Mouse (Mus musculus): Measurements from ENCODE around the gene Gm26965.
"Not testable (repeated sequence)": the region's sequence is repeated elsewhere in the genome, so short reads cannot be mapped to it uniquely, and the experiment has no call there.

The Gm26965 gene
- long read RNA-seq, experiment 1, partial matches to known transcripts: 1 of 1 reads
- long read RNA-seq, experiment 1, other reads (novel, unspliced or antisense): 0 of 1 reads
- long read RNA-seq, experiment 2: 0 reads

DNA sequence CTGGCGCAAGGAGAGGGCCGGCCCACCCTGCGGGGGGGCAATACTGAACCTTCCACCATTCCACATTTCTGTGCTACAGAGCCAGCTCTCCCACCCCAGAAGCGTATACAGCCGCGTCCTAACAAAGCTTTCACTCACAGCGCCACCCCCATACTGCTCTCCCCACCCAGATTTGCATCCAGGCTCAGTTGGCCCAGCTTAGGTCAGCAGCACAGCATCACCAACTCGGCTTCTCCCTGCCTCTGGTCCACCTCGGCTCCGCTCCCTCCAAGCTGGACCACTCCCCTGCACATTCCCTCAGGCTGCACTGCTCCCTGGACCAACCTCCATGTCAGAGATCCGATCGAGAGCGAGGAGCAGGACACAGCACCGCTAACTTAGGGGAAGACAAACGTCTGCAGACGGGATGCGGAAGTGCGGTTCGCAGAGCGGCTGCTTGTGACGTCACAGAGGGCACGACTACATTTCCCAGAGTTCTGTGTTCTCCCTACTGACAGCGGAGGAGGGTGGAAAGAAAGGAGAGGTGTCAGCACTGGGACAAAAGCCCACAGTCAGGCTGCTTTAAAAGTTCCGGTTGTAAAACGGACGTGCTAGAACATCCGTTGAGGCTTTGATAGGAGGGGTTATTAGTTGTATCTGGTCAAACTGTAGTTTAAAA, at the start of gene Gm26965, which contains the start of gene Zfp87:
Gm26965 (minus strand) TSS at position 399 of the 658 bp plus-strand sequence.
Zfp87 (minus strand) TSS at position 425 of the 658 bp plus-strand sequence.
- intact Hi-C loops (cut with DNase I): no loop called here

DNA sequence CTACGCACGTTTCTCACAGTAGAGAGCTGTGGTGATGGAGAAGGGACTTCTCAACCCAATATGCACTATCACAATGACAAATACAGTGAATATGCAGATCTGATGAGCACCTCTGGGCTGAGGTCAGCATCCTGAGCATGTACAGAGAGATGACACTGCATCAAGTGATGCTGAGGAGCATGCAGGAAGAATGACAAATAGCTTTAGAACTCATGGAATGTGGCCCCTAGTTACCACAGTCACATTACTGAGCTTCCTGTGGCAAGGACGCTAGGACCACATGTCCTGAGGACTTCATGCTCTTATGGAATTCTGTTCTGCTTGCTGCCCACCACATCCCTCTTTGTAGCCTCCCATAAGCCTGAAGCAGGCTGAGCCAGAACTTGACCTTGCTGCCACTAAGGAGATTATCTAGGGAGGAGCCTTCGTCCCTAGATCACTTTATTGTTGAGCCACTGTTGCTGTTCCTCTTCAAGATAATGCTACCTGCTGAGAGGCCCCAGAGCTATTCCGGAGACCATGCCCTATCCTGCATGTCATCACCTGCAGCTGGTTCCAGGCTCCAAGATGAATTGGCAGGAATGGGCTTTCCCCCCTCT, 46.7 kb upstream of the Gm26965 start:
- intact Hi-C loops (cut with DNase I): no loop called here

DNA sequence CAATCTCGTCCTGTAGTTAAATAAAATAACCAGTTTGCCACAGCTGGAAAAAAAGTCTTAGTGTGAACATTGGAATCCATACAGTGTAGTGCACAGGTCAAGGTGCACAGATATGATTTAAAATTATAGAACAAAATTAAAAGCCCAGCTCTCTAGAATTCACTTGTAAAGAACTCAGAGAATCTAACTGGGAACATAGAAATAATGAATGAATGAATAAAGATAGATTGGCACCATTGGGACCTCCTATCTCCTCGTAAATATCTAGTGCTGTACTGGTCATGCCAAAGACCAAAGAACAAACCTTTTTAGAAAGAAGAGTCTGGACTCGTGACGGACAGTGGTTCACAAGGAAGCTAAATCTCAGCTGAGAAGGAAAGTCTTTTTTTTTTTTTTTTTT, 27.8 kb upstream of the Gm26965 start, which contains the start of gene Zfp748:
Zfp748 (minus strand) TSS at position 101 of the 400 bp plus-strand sequence.
- intact Hi-C loops (cut with DNase I): no loop called here

DNA sequence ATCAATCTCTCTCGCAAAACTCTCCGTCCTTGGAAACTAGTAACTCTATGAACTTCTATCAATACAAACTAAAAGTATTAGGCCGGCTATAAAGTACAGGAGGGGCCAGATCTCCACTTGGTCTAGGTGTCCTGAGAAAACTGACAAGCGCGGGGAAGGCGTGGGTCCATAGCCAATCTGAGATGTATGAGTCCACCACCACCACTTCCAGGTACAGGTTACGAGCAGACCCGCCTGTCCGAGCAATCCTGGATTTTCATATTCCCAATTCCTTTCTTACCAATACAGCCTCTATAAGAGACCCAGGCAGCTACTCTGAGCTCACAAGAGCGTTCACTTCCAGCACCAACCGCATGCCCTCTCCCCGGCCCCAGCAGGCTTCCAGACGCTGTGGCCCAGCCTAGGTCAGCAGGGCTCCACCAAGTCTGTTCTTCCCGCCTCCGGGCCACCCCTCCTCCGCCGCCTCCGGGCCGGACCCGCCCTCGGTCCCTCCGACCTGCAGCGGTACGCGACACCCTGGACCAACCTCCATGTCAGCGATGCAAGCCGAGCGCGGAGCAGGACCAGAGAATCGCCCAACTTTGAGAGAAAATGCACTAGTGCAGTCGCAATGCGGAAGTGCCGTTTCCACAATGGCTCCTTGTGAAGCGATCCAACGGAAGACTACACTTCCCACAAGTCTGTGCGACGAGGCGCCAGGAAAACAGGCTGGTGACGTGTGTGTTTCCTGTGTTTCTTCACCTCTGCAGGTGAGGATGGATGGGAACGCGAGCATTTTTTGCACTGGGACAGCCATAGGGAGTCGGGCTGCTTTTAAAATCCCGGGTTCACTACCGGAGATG, 26.8 kb upstream of the Gm26965 start:
- intact Hi-C loops (cut with DNase I): no loop called here

DNA sequence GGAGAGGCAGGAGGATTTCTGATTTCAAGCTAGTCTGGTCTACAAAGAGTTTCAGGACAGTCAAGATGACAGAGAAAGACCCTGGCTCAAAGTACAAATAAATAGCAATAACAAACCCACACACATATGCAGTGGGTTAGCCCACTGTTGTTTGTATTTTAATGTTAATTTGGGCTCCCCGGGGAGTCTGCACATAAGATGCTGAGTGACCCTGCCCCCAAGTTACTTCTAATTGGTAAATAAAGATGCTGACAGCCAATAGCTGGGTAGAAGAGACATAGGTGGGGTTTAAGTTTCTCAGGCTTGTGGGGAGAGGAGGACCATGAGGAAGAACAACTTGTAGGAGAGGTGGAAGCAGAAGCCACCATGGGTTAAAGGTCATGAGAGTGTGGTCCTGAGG, 20.0 kb upstream of the Gm26965 start:
- intact Hi-C loops (cut with DNase I): no loop called here

DNA sequence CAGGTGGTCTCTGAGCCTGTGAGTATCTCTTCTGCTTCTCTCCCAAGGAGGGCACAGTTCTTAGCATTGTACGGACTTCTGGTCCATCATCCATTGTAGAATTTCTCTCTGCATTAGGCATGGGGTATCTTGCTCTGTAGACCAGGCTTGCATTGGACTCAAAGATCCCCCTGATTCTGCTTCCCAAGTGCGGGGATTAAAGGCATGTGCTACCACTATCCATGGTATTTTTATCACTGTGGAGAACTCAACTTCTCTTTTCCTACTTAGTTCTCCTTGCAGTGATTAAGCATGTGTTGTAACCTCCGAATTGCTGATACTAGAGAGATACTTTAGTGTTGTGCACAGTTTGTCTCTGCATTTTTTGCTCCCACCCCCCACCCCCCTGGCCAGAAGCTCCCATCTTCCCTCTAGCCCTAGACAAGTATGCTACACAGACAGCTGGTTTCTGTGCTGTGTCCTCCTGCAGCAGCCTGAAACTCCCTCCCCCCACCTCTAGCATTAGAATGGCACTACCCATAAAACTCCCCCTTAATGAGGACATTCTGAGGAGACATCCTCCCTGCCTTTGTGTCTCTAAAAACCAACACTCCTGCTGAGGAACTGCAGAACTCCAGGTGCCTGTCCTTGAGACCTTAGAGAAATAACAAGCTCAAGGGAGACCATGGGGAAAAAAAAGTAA, 1.2 kb upstream of the Gm26965 start:
- intact Hi-C loops (cut with DNase I): no loop called here

DNA sequence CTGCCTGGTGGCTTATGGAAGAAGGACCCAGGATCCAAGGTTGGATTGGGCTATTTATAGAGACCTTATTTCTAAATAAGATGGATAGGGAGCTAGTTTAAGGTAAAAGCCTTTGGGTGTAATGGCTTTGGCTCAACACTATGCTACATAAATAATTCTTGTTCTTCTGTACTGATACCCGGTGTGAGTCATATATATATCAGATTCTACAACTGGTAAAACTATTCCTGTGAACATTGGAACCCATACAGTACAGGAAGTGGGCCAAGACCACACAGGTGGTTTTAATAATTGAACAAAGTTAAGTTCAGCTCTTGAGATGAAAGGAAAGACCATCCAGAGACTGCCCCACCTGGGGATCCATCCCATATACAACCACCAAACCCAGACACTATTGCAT, 25.0 kb downstream of the Gm26965 start:
- intact Hi-C loops (cut with DNase I): no loop called here

DNA sequence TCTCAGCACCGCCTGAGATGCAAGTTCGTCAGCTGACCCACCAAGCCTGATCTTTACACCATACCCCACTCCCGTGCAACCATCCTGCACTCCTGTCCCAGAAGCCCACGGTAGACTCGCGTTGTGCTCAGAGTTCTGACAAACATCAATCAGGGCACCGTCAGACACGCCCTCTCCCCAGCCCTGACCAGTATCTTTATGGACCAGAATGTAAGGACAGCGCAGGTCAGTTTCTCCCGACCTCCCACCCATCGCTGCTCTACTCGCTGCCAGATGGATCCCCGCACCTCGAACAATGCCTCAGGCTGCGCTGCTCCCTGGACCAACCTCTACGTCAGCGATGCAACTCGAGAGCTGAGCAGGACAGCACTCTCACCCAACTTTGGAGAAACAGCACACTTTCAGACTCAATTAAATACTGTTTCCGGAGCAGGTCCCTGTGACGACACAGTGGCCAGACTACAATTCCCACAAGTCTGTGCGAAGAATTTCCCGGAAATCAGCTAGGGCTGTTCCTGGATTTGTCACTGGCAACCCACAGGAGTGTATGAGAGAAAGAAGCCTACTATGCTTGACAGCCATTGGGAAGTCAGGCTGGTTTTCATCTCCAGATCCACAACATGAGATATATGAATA, 25.7 kb downstream of the Gm26965 start, which contains the start of gene Zfp58:
Zfp58 (minus strand) TSS at position 472 of the 636 bp plus-strand sequence.
- intact Hi-C loops (cut with DNase I): no loop called here

DNA sequence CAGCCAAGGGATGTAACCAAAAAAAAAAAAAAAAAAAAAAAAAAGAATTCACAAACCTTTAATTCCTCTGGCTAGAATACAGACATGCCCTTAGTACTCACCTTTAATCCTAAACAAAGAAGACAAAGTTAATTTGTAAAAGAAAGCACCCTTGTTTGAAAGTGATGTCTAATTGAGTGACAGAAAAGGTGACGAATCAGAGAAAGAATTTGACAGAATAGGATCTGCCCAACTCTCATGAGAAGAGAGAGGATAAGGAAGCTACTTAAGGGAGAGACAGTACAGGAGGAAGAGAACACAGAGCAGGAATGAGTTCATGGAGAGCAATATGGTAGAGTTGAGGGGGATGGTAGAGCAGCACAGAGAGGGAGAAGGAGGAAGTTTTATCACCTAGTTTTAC, 30.3 kb downstream of the Gm26965 start:
- intact Hi-C loops (cut with DNase I): no loop called here

DNA sequence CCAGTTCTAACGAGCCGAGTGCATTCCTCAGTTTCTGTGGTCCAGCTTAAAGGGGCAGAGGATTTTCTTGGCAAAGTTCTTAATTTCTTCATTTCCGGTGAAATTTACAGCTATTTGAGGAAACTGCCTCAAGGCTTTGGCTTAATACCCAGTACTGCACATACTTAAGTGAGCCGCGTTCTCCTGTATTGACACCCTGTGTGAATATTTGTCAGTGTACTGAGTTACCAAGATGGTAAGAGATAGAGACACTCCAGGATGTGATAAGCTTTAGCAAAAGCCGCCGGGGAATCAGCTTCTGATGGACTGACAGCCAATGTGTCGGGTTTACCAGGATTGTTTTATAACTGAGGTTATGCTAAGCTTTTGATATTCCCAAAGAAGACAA, 41.5 kb downstream of the Gm26965 start:
- intact Hi-C loops (cut with DNase I): loop anchor here (2.0 kb wide), 1 partner anchor 34 kb away; the partner anchor contains the start of gene Zfp874a

DNA sequence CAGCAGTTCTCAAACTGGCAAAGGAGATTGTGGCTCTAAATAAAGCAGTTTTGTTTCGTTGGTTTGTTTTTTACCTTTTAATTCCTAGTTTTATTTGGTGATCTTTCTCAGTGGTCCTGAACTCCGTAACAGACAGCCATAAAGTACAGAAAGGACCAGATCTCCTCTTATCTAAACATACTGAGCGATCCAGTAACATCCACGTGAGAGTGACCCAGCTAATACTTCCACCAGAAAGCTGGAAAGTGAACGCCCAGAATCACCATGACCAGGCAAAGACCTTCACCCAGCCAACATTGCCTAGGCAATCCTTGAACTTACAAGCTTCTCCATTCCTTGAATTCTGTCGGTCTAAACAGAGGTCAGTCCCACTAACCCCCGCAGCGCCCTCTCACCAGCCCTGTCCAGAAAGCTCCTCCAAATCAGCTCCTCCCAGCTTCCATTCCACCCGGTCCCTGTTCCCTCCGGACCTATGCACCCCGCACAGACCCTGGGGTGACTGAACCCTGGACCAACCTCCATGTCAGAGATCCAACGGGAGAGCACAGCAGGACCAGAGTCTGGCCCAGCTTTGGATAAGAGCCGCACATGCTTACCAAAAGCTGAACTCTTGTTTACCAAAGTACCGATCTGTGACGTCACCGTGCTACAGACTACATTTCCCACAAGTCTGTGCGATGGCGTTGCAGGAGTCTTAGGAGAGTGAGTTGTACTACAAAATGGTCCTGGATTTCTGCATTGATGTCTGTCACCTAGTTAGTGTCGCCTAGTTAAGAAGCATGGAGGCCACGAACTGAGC, 42.1 kb downstream of the Gm26965 start, which contains the start of gene Zfp874b:
Zfp874b (minus strand) TSS at position 634 of the 799 bp plus-strand sequence.
- intact Hi-C loops (cut with DNase I): loop anchor here (2.0 kb wide), 1 partner anchor 33 kb away; the partner anchor contains the start of gene Zfp874a

DNA sequence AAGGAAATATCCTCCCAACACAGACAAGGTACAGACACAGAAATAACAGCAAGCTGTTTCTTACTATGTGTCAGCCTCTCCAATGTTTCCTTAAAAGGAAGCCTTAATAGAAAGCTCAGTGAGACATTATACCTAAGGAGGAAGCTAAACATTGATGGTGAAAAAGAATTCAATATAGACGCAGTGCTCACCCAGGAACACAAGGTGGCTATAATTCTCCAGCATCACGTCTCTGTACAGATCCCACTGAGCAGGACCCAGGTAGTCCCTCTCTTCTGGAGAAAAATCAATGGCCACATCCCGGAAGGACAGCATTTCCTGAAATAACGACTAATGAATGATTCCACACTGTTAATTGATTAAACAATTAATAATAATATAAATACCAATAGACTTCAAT, 44.4 kb downstream of the Gm26965 start:
- intact Hi-C loops (cut with DNase I): no loop called here

DNA sequence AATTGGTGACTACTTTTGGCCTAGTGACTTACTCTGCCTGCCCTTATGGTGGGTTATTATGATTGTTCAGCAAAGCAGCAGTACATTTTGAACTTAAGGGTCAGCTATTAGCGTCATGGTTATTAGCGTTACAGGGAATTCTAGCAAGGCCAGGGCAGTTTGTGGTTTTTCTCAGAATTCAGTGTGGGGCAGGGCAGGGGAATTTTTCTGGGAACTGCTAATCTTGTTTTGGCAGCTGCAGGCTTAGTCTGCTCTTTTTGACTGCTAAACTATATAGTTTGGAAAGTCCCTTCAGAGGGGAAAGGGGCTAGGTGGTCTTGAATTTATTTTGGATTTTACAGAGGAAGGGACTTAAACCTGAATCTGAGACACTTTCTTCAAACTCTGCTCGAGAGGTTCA, 56.7 kb downstream of the Gm26965 start:
- intact Hi-C loops (cut with DNase I): no loop called here

DNA sequence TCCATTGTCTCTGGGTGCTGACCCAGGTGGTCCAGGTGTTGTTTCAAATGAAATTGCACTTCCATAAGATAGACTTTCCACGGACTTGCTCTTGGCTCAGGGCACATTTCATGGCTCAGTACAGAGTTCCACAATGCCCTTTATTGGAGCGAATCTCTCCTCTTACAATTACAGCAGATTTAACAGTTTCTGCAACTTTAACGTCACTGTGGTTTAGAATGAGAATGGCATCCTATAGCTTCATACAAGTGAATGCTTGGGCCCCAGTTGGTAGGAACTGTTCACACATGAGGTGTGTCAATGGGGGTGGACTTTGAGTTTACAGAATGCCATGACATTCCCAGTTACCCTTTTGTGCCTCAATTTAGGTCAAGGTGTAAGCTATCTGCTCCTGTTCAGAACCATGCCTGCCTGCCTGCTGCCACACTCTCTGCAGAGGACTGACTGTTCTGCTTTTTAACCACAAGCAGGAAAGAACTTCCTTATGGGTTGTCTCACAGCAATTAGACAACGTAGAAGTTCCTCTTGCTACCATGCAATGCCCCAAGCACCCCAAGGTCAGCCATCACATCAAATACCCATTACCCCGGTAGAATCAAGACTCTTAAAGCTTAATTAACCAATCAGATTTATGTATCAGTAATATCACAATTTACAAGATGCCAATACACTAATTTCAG, 62.3 kb downstream of the Gm26965 start:
- intact Hi-C loops (cut with DNase I): not testable (repeated sequence)

DNA sequence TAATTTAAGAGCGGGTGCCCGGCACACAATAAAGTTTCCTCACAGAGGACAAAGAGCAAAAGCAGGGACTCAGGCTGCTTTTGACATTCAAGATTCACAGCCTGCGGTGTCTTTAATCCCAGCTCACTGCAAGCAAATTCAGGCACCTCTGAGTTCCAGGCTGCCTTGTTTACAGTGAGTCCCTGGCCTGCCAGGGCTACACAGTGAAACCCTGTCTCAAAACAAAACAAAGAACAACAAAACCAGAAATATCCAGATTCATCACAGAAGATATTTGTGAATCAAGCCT, 74.0 kb downstream of the Gm26965 start:
- intact Hi-C loops (cut with DNase I): no loop called here

DNA sequence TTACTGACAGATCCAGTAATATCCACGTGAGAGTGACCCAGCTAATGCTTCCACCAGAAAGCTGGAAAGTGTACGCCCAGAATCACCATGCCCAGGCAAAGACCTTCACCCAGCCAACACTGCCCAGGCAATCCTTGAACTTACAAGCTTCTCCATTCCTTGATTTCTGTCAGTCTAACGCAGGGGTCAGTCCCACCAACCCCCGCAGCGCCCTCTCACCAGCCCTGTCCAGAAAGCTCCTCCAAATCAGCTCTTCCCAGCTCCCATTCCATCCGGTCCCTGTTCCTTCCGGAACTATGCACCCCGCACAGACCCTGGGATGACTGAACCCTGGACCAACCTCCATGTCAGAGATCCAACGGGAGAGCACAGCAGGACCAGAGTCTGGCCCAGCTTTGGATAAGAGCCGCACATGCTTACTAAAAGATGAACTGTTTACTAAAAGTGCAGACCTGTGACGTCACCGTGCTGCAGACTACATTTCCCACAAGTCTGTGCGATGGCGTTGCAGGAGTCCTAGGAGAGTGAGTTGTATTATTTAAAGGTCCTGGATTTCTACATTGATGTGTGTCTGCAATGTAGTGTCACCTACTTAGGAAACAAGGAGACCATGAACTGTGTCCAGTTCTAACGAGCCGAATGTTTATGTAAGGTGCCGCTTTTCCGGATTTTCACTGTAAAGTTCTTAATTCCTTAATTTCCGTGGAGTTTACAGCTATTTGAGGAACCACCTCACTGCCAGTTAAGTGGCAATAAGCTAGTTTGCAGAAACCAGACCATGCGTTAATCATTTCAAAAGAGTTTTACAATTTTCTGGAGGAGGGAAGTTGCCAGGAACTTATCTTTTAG, 74.6 kb downstream of the Gm26965 start, which contains the start of gene Zfp874a:
Zfp874a (minus strand) TSS at position 453 of the 849 bp plus-strand sequence.
- intact Hi-C loops (cut with DNase I): loop anchor here (2.0 kb wide), 1 partner anchor 33 kb away; the partner anchor contains the start of gene Zfp874b
